ENCODE assay signal across 9 mouse cellular contexts in genomic region chr3:92081285-92081931, GRCm38 (mm10). TPM values are rescaled to one million over a fixed set of nuclear protein-coding genes. Genes with fewer than 3 reads are reported as not detected.
DNase-seq lines count a peak whose midpoint lies in the region; ATAC-seq and TF ChIP-seq lines count a peak whose summit lies in the region.
"Had no signal": no experiment of that assay in that cellular context is flagged by ENCODE, and none has a peak within 500 bp of the region (broad histone marks: within the 10 kb centered on the region; RNA-seq: fewer than 3 reads in every experiment).

No protein-coding gene starts in this region.

- H3K9me3 ChIP-seq in embryonic facial prominence, embryonic 10.5 days, result no peaks in the 10 kb centered on the region
- H3K9me3 ChIP-seq in kidney, embryonic 15.5 days (replicated peaks), result no peaks in the 10 kb centered on the region
- no peaks in the 10 kb centered on the region for H3K9me3 ChIP-seq in liver, embryonic 11.5 days (ENCODE audit: control insufficient read depth, low read length)
- no peaks in the 10 kb centered on the region for H3K9me3 ChIP-seq in midbrain, postnatal 0 days (ENCODE audit: low read length)
- no peaks in the 10 kb centered on the region for H3K9me3 ChIP-seq in stomach, embryonic 16.5 days (replicated peaks; ENCODE audit: control insufficient read depth, low read length)

- TF ChIP-seq POLR2A in heart, adult 2 months (IDR thresholded peaks at IDR 0.05; ENCODE audit: insufficient read depth, low read depth, low read length), result no peak

- peak overlapping the region; percentile 84 for H3K4me3 ChIP-seq in embryonic facial prominence, embryonic 10.5 days
- peak overlapping the region; percentile 60 for H3K4me3 ChIP-seq in heart, adult 2 months
- peak overlapping the region; percentile 61 for H3K4me3 ChIP-seq in kidney, embryonic 15.5 days (replicated peaks)
- peak overlapping the region; percentile 57 for H3K4me3 ChIP-seq in liver, embryonic 11.5 days (ENCODE audit: low read depth, low read length)
- H3K4me3 ChIP-seq in midbrain, postnatal 0 days (ENCODE audit: low read depth, low read length), result peak overlapping the region; percentile 77
- peak overlapping the region; percentile 71 for H3K4me3 ChIP-seq in stomach, embryonic 16.5 days (replicated peaks; ENCODE audit: low read length)

- H3K27ac ChIP-seq in embryonic facial prominence, embryonic 10.5 days (replicated peaks), result peak overlapping the region; percentile 71
- no peak overlapping the region for H3K27ac ChIP-seq in heart, adult 2 months
- peak overlapping the region; percentile 72 for H3K27ac ChIP-seq in kidney, embryonic 15.5 days
- no peak overlapping the region for H3K27ac ChIP-seq in liver, embryonic 11.5 days (ENCODE audit: low read depth, low read length)
- peak overlapping the region; percentile 97 for H3K27ac ChIP-seq in midbrain, postnatal 0 days (ENCODE audit: low read depth, low read length)
- no peak overlapping the region for H3K27ac ChIP-seq in stomach, embryonic 16.5 days (ENCODE audit: low read length)

- intact Hi-C loops in gastrocnemius, postnatal 36 days (cut with DNase I), result no loop called here
- intact Hi-C loops in heart, adult 2 months (cut with DNase I), result no loop called here

- ATAC-seq in kidney, embryonic 15.5 days (replicated peaks; ENCODE audit: low FRiP score), result peak; percentile 84
- ATAC-seq in liver, embryonic 11.5 days (replicated peaks; ENCODE audit: low FRiP score), result peak; percentile 52
- peak; percentile 74 for ATAC-seq in midbrain, postnatal 0 days (ENCODE audit: low FRiP score)
- peak; percentile 78 for ATAC-seq in stomach, embryonic 16.5 days (ENCODE audit: insufficient read depth, low FRiP score)

- H3K79me2 ChIP-seq in heart, adult 2 months (replicated peaks; ENCODE audit: control insufficient read depth, insufficient read depth, low read length), result no peaks in the 10 kb centered on the region

- under 1% methylated on average over 71 of the region's 76 CpGs for WGBS in embryonic facial prominence, embryonic 10.5 days
- WGBS in heart, adult 2 months, result under 1% methylated on average over 60 of the region's 76 CpGs
- WGBS in kidney, embryonic 15.5 days, result under 1% methylated on average over 61 of the region's 76 CpGs
- WGBS in liver, embryonic 11.5 days, result under 1% methylated on average over 56 of the region's 76 CpGs
- under 1% methylated on average over 47 of the region's 76 CpGs for WGBS in midbrain, postnatal 0 days
- WGBS in stomach, embryonic 16.5 days, result under 1% methylated on average over 52 of the region's 76 CpGs

- peak overlapping the region; percentile 98 for H3K4me2 ChIP-seq in kidney, embryonic 15.5 days
- H3K4me2 ChIP-seq in liver, embryonic 11.5 days, result peak overlapping the region; percentile 82
- H3K4me2 ChIP-seq in midbrain, postnatal 0 days (ENCODE audit: low read depth, low read length, poor library complexity, severe bottlenecking), result peak overlapping the region; percentile 62
- H3K4me2 ChIP-seq in stomach, embryonic 16.5 days (ENCODE audit: low read depth, low read length), result peak overlapping the region; percentile 98

- no peak for TF ChIP-seq EP300 in heart, adult 2 months (IDR thresholded peaks at IDR 0.05; ENCODE audit: insufficient read depth, low read depth, low read length)

- H3K36me3 ChIP-seq in embryonic facial prominence, embryonic 10.5 days (replicated peaks), result no peaks in the 10 kb centered on the region
- no peaks in the 10 kb centered on the region for H3K36me3 ChIP-seq in heart, adult 2 months (ENCODE audit: control insufficient read depth, insufficient read depth, low read length)
- no peaks in the 10 kb centered on the region for H3K36me3 ChIP-seq in kidney, embryonic 15.5 days
- no peaks in the 10 kb centered on the region for H3K36me3 ChIP-seq in liver, embryonic 11.5 days (ENCODE audit: control insufficient read depth, insufficient read depth, low read length)
- H3K36me3 ChIP-seq in midbrain, postnatal 0 days (ENCODE audit: insufficient read depth, low read length), result no peaks in the 10 kb centered on the region
- no peaks in the 10 kb centered on the region for H3K36me3 ChIP-seq in stomach, embryonic 16.5 days (ENCODE audit: control insufficient read depth, insufficient read depth, low read length)

- DNase-seq in gastrocnemius, adult 18-20 months (ENCODE audit: low spot score), result peak; percentile 1
- DNase-seq in gastrocnemius, postnatal 36 days, result no peak
- peak; percentile 75 for DNase-seq in embryonic facial prominence, embryonic 10.5 days (ENCODE audit: low spot score)
- no peak for DNase-seq in heart, adult 2 months
- peak; percentile 78 for DNase-seq in liver, embryonic 11.5 days (ENCODE audit: low spot score)
- DNase-seq in midbrain, postnatal 0 days (ENCODE audit: low spot score), result peak; percentile 56

- no peak for TF ChIP-seq CTCF in heart, adult 2 months (IDR thresholded peaks at IDR 0.05)
- no peak for TF ChIP-seq CTCF in midbrain, postnatal 0 days (IDR thresholded peaks at IDR 0.05)

- peaks cover 50% of the 10 kb centered on the region for H3K27me3 ChIP-seq in embryonic facial prominence, embryonic 10.5 days (replicated peaks; ENCODE audit: low read depth, poor library complexity, severe bottlenecking)
- peaks cover 10% of the 10 kb centered on the region; the same call in 1 of the 2 replicates for H3K27me3 ChIP-seq in heart, adult 2 months (ENCODE audit: control insufficient read depth, insufficient read depth, low read length)
- H3K27me3 ChIP-seq in kidney, embryonic 15.5 days, result peaks cover 25% of the 10 kb centered on the region
- H3K27me3 ChIP-seq in liver, embryonic 11.5 days (replicated peaks; ENCODE audit: control insufficient read depth, insufficient read depth, low read length), result peaks cover 46% of the 10 kb centered on the region
- H3K27me3 ChIP-seq in midbrain, postnatal 0 days (ENCODE audit: insufficient read depth, low read length), result no peaks in the 10 kb centered on the region; the same call in 1 of the 2 replicates
- H3K27me3 ChIP-seq in stomach, embryonic 16.5 days (ENCODE audit: control insufficient read depth, insufficient read depth, low read length), result peaks cover 25% of the 10 kb centered on the region

- peak overlapping the region; percentile 89 for H3K9ac ChIP-seq in heart, adult 2 months (ENCODE audit: low read depth, low read length)
- H3K9ac ChIP-seq in kidney, embryonic 15.5 days, result peak overlapping the region; percentile 59
- H3K9ac ChIP-seq in liver, embryonic 11.5 days (ENCODE audit: low read depth, low read length), result peak overlapping the region; percentile 8
- H3K9ac ChIP-seq in midbrain, postnatal 0 days (replicated peaks; ENCODE audit: low read length, poor library complexity, severe bottlenecking), result peak overlapping the region; percentile 88
- H3K9ac ChIP-seq in stomach, embryonic 16.5 days (ENCODE audit: low read length), result peak overlapping the region; percentile 72

- peaks cover 6% of the 10 kb centered on the region for H3K4me1 ChIP-seq in embryonic facial prominence, embryonic 10.5 days
- peaks cover 3% of the 10 kb centered on the region for H3K4me1 ChIP-seq in heart, adult 2 months (ENCODE audit: control insufficient read depth, insufficient read depth, low read length)
- peaks cover 7% of the 10 kb centered on the region; the same call in 1 of the 2 replicates for H3K4me1 ChIP-seq in kidney, embryonic 15.5 days
- no peaks in the 10 kb centered on the region; the same call in 1 of the 2 replicates for H3K4me1 ChIP-seq in liver, embryonic 11.5 days (replicated peaks; ENCODE audit: control insufficient read depth, insufficient read depth, low read length)
- H3K4me1 ChIP-seq in midbrain, postnatal 0 days (ENCODE audit: insufficient read depth, low read length), result 0 out of 2 replicates have a peak, but pooled peaks cover 6% of the 10 kb centered on the region
- no peaks in the 10 kb centered on the region for H3K4me1 ChIP-seq in stomach, embryonic 16.5 days (ENCODE audit: control insufficient read depth, insufficient read depth, low read length)

RNA-seq across cellular contexts. Expression of gene Lor, which starts 1.5 kb away (rescaled TPM):
- total RNA-seq in gastrocnemius, adult 18-20 months (2021), result not detected
- total RNA-seq in gastrocnemius, postnatal 36 days (2021), result not detected
- 0.19 and 0.26 TPM in 2 replicates for polyA plus RNA-seq in embryonic facial prominence, embryonic 10.5 days (2016; fragmentation: Nextera tagmentation; extraction: Ambion mirVana)
- not detected for total RNA-seq in heart, adult 2 months (2021)
- not detected in 2 replicates for polyA plus RNA-seq in heart, adult 2 months (2012; rRNA removed)
- polyA plus RNA-seq in kidney, embryonic 15.5 days (2015; fragmentation: Nextera tagmentation; extraction: Ambion mirVana), result 0.97 and 4.2 TPM in 2 replicates
- 0.79 and 0.90 TPM in 2 replicates for polyA plus RNA-seq in liver, embryonic 11.5 days (2014; fragmentation: Nextera tagmentation; extraction: Ambion mirVana)
- 4.4 and 4.6 TPM in 2 replicates for total RNA-seq in midbrain, postnatal 0 days (2014; rRNA removed)
- polyA plus RNA-seq in midbrain, postnatal 0 days (2015; fragmentation: Nextera tagmentation; extraction: Ambion mirVana), result 11.3 and 13.2 TPM in 2 replicates
- polyA plus RNA-seq in stomach, embryonic 16.5 days (2015; fragmentation: Nextera tagmentation; extraction: Ambion mirVana), result 3.1 and 4.6 TPM in 2 replicates

RNA-seq across cellular contexts. Expression of gene Prr9, which starts 42.3 kb away (rescaled TPM):
- not detected for total RNA-seq in gastrocnemius, adult 18-20 months (2021)
- not detected for total RNA-seq in gastrocnemius, postnatal 36 days (2021)
- polyA plus RNA-seq in embryonic facial prominence, embryonic 10.5 days (2016; fragmentation: Nextera tagmentation; extraction: Ambion mirVana), result not detected in 2 replicates
- not detected for total RNA-seq in heart, adult 2 months (2021)
- polyA plus RNA-seq in heart, adult 2 months (2012; rRNA removed), result not detected in 2 replicates
- not detected in 2 replicates for polyA plus RNA-seq in kidney, embryonic 15.5 days (2015; fragmentation: Nextera tagmentation; extraction: Ambion mirVana)
- not detected in 2 replicates for polyA plus RNA-seq in liver, embryonic 11.5 days (2014; fragmentation: Nextera tagmentation; extraction: Ambion mirVana)
- total RNA-seq in midbrain, postnatal 0 days (2014; rRNA removed), result 0.33 TPM in 1 of 2 replicates, not detected in the other
- not detected in 2 replicates for polyA plus RNA-seq in midbrain, postnatal 0 days (2015; fragmentation: Nextera tagmentation; extraction: Ambion mirVana)
- polyA plus RNA-seq in stomach, embryonic 16.5 days (2015; fragmentation: Nextera tagmentation; extraction: Ambion mirVana), result not detected in 2 replicates
- total RNA-seq: left cerebral cortex, adult 18-20 months had no signal

Comparison
In these comparisons a context has a peak if more than half of its experiments do, and no peak if none do; other contexts are left out.
1. DNase-seq: peak in gastrocnemius, adult 18-20 months (single experiment), embryonic facial prominence, embryonic 10.5 days (single experiment), liver, embryonic 11.5 days (single experiment) and midbrain, postnatal 0 days (single experiment); none in gastrocnemius, postnatal 36 days (0 of 2) and heart, adult 2 months (0 of 2).
2. H3K27ac ChIP-seq: peak in embryonic facial prominence, embryonic 10.5 days (single experiment), kidney, embryonic 15.5 days (single experiment) and midbrain, postnatal 0 days (single experiment); none in heart, adult 2 months (single experiment), liver, embryonic 11.5 days (single experiment) and stomach, embryonic 16.5 days (single experiment).
3. H3K9ac ChIP-seq: peak in every context shown above with its lines; median percentile 89 in heart, adult 2 months; 88 in midbrain, postnatal 0 days; 72 in stomach, embryonic 16.5 days; 59 in kidney, embryonic 15.5 days; 8 in liver, embryonic 11.5 days.
4. Peak in every context shown above with its lines, with median percentiles within 50 percentile points of each other: H3K4me3 ChIP-seq, ATAC-seq and H3K4me2 ChIP-seq.